Mouse (Mus musculus): ENCODE results near the gene Olfr173. TPM values are rescaled to one million over a fixed set of nuclear protein-coding genes. Genes with fewer than 3 reads are reported as not detected.

Gene Olfr173
- not detected for total RNA-seq (2023)

DNA sequence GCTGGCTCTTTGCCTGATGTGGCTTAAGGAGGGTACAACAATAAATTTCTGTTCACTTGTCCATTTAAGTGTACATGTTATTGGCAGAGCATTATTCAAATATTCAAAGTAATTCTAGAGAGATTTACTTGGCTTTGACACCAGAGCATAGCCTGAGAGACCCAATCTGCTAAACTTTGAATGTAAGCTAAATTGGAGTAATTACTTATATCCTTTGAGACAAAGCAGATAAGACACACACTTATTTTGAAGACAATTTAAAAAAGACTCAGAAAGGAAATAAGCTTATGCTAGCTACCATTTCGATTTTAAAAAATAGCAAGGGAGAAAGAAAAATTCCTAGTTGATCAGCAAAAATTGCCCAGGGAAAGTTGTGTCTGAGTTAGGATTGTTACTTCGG lies at the start of gene Olfr173:
TSS of gene Olfr173 (minus strand) at position 101 of the 400 bp plus-strand sequence.

GRCm38 (mm10) chr16:58826732-58827319 lies 26.8 kb upstream of the Olfr173 start, which contains the start of gene Olfr175-ps1:
TSS of gene Olfr175-ps1 (minus strand) at chr16:58826782.

DNA sequence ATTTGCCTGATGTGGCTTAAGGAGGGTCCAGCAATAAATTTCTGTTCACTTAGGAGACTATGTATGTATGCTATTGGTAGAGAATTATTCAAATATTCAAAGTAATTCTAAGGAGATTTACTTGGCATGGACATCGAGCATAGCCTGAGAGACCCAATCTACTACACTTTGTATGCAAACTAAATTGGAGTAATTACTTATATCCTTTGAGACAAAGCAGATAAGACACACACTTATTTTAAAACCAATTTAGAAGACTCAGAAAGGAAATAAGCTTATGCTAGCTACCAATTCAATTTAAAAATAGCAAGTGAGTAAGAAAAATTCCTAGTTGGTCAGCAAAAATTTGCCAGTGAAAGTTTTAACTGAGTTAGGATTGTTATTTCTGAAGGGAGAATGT lies 37.0 kb downstream of the Olfr173 start, which contains the start of gene Olfr172:
TSS of gene Olfr172 (minus strand) at position 101 of the 400 bp plus-strand sequence.

Other genes with a start within 250 kb of the Olfr173 start
- not detected for gene Gm813, start 183.3 kb downstream of the Olfr173 start, total RNA-seq (2023)
- not detected for gene E330017A01Rik, start 161.5 kb downstream of the Olfr173 start, total RNA-seq (2023)
- gene Cpox, start 130.0 kb downstream of the Olfr173 start, total RNA-seq (2023): 10 to 100 TPM; 41.8 to 65.3 TPM
- 1 to 10 TPM in 1 of 2 experiments, under 1 TPM in 1; 0.55 to 1.3 TPM for gene Gpr15, start 81.2 kb downstream of the Olfr173 start, total RNA-seq (2023)
- gene Cldnd1, start 72.4 kb downstream of the Olfr173 start, total RNA-seq (2023): 10 to 100 TPM; 25.8 to 29.7 TPM
- not detected for gene Olfr172, start 37.1 kb downstream of the Olfr173 start, total RNA-seq (2023)
- gene Olfr175-ps1, start 26.5 kb upstream of the Olfr173 start, total RNA-seq (2023): not detected
- gene Olfr177, start 74.5 kb upstream of the Olfr173 start, total RNA-seq (2023): not detected
- not detected for gene Olfr178, start 91.8 kb upstream of the Olfr173 start, total RNA-seq (2023)
- not detected for gene Olfr181, start 128.5 kb upstream of the Olfr173 start, total RNA-seq (2023)
- gene Olfr180, start 129.1 kb upstream of the Olfr173 start, total RNA-seq (2023): not detected
- not detected for gene Olfr183, start 195.1 kb upstream of the Olfr173 start, total RNA-seq (2023)
- gene Olfr186, start 230.0 kb upstream of the Olfr173 start, total RNA-seq (2023): not detected
- not detected for gene Olfr187, start 239.5 kb upstream of the Olfr173 start, total RNA-seq (2023)

Measured in neutrophil, adult 83 days (primary cell).